Mouse (Mus musculus) lung, adult 2 months (tissue): ENCODE results near the gene Gbp2.

ENCODE experiments used
- CTCF ChIP-seq: fragments of 200-500 bp; IDR thresholded peaks from 2 replicates; pipeline ENCODE4 v1.5.1; 2011; ENCODE audit warnings: mild to moderate bottlenecking, low read length, control low read depth; ENCODE audit not compliant: insufficient read depth
- POLR2A ChIP-seq: fragments of 200-500 bp; IDR thresholded peaks from 2 replicates; pipeline ENCODE4 v1.6.1; 2011; ENCODE audit warnings: low read depth, mild to moderate bottlenecking, control low read depth, low read length, borderline replicate concordance; ENCODE audit errors: extremely low read depth

GRCm38 (mm10) chr3:142588888-142589287 is 31.5 kb upstream of the Gbp2 start:
- no peak for TF ChIP-seq CTCF
- no peak for TF ChIP-seq POLR2A
